Mouse (Mus musculus) pancreas, adult 10 weeks (tissue): ENCODE data around the gene Dbp. TPM values are rescaled to one million over a fixed set of nuclear protein-coding genes. Genes with fewer than 3 reads are reported as not detected.

ENCODE experiments used
- polyA plus RNA-seq: library from polyadenylated mRNA; stranded (reverse); fragments of 350-450 nt; fragmentation: Illumina TruSeq; extraction: RNeasy Lipid Tissue Mini Kit (QIAGEN cat#74804); gene quantifications from one replicate; pipeline ENCODE4 v1.2.3, GENCODE M21; 2015; ENCODE audit warnings: low read depth, low replicate concordance; ENCODE audit not compliant: insufficient read depth

The Dbp gene
- 5.6 TPM for polyA plus RNA-seq

DNA sequence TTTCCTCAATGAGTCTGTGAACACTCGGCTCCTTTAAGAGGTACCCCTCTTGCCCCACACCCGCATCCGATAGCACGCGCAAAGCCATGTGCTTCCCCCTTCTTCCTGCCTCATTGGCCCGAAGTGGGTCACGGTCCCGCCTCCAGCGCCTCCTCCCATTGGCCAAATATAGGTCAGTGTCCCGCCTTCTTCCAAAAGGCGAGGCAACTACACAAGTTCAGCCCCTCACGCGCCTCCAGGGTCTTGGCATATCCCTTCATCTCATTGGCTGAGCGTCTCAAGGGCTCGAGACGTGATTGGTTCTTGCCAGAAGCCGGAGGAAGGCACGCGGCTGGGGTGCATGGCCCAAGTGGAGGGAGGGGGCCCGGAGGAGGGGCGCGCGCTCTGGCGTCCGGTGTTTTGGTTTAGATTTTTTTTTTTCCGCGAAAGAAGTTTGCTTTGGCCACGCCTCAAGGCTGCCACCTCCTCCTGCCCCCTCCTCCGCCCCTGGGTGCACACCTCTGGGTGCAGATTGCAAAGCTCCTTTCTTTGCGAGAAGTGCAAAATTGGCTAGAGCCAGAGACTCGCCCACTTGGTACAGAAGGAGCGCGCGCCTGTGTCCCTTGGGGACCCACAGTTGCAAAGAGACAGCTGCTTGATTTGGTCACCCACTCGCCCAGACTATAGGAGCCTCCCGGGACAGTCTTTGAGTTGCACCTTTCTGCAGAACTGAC lies at the start of gene Dbp:
Gene Dbp, plus strand, starts transcription at position 359 of the 713 bp plus-strand sequence.

DNA sequence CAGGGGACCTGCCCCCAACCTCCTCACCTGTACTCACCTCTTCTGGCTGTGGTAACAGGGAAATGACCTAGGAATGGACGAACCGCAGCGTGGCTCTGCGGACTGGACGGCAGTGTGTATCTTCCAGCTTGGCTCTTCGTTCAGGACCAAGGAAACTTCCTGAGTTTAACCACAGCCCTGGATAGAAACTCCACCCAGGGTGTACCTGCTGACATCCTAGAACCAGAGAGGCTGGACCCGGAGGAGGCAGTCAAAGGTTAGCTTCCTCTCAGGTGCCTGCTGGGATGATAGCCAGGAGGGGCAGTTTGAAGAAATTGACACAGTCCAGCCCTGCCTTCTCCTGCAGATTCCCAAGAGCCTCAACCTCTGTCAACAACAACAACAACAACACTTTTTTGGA lies 38.7 kb upstream of the Dbp start, which contains the start of gene Fut2:
Gene Fut2, minus strand, starts transcription at position 234 of the 400 bp plus-strand sequence.

DNA sequence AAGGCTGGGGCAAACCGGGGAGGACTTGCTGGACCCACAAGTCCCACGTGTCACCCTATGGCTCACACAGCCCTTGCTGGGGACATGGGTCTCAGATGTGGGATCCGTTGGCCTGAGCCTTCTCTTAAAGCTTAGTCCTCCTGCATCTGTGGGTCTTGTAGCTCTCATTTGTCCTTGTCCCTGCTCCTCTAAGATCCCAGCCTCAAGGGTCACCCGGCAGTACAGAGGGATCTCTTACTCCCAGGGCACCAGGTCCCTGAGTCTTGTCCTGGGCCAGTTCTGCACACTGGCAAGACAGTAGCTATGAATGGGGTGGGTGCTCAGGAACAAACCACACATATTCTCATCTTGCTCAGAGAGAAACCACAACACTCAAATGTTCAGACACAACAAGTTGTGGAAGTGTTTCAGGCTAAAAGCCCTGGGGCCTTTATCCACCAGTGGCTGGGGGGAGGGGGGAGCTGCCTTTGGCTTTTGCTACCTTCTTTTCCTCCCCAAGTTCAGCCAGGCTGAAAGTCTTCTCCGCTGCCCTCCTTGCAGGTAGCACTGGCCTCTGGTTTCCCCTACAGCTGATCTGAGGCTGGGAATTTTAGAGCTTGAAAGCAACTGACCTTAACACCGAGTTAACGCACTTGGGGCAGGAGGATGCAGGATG lies 21.4 kb upstream of the Dbp start, which contains the start of gene Ntn5:
Gene Ntn5, plus strand, starts transcription at position 627 of the 655 bp plus-strand sequence.

DNA sequence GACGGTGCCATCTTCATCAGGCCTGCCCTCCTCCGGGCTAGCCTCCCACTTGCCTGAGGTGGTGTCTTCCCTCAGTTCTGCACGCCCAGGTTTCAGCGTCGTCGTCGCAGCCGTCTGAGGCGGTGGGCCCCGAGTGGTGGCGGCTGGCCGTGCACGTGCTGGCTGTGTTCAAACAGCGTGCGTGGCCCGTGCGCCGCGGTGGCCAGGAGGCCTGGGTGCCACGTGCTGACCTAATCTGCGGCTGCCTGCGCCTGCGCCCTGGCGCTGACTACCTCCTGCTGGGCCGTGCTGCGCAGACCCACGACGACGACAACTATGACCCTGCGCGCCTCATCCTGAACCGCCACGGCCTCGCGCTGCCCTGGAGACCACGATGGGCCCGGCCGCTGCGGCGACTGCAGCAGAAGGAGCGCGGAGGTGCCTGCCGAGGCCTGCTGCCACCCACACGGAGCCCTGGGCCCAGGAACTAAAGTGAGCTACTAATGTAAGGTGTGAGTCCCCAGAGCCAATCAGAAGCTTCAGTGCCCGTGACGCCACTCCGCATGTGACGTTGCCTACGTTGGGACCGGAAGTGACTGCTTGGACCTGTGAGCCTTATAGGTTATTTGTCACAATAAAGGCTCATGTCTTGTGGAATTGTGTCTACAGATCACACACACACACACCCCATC lies 10.8 kb upstream of the Dbp start, which contains the start of gene Sec1:
Gene Sec1, minus strand, starts transcription at position 482 of the 671 bp plus-strand sequence.

DNA sequence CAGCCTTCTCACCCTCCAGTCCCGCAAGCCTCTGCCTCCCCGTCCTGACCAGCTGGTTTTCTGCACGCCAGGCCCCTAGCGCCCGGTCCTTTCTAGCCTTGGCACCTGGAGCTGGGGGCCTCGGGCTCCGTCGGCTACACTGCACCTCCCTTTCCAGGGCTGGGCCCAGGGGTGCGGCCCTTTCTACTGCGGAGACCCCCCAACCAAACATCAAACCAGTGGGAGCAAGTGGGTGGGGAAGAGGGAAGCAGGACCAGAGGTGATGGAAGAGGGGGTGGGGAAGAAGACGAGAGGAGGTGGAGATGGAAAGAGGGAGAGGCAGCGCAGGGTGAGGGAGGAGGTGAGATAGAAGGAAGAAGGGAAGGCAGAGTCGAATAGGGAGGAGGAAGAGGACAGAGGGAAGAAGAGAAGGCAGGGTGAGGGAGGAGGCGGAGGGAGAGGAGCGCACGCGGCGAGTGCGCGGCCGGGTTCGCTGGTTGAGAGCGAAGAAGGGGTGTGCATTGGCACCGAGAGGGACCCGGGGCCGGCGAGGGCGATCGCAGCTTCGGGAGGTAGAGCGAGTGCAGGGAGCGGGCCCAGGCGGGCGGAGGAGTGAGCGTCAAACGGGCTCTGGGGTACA lies 5.3 kb upstream of the Dbp start, which contains the start of gene Car11:
Gene Car11, plus strand, starts transcription at position 321 of the 619 bp plus-strand sequence.

DNA sequence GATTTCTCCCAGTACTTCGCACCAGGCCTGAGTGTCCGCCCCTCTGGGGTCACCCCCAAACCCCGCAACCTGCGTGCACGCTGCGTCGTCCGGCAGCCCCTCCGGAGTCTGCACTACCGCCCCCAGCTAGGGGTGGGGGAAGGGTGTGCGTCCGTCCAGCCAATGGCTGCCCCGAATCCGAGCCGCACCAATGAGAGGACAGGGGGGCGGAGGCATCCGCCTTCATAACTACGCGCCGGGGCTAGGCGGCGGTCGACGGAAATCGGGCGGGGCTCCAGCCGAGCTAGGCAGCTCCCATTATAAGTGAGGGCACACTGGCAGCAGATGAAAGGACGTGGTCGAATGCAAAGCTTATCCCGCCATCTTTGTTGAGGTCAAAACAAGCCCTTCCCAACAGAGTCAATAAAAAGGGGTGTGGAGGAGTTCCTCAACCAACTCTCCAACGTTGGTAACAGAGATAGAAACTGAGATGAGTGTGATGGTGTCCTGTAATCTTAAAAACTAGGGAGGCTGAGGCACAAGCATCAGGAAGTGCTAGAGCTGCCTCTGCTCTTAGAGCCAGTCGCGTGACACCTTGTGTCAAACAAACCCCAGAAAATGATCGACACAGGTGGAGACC lies 10.3 kb downstream of the Dbp start, which contains the start of gene Rpl18:
Gene Rpl18, plus strand, starts transcription at position 368 of the 619 bp plus-strand sequence.

DNA sequence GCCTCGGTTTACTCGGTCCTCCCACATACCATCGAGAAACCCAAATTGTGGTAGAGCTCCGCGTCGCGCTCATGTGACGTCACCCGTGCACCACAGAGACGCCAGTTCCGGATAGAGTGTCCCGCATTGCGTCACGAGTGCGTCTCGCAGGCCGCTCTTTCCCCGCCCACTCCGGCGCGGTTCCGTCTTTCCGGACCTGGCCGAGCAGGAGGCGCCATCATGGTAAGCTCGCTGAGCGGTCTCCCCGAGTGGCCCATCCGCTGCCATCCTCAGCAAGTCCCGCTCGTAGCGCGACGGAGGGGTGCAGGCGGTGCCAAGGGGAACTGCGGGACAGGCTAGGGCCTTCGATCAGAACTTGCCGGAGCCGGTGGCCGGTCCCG lies 13.0 kb downstream of the Dbp start, which contains the start of gene Sphk2:
Gene Sphk2, minus strand, starts transcription at position 85 of the 380 bp plus-strand sequence.

DNA sequence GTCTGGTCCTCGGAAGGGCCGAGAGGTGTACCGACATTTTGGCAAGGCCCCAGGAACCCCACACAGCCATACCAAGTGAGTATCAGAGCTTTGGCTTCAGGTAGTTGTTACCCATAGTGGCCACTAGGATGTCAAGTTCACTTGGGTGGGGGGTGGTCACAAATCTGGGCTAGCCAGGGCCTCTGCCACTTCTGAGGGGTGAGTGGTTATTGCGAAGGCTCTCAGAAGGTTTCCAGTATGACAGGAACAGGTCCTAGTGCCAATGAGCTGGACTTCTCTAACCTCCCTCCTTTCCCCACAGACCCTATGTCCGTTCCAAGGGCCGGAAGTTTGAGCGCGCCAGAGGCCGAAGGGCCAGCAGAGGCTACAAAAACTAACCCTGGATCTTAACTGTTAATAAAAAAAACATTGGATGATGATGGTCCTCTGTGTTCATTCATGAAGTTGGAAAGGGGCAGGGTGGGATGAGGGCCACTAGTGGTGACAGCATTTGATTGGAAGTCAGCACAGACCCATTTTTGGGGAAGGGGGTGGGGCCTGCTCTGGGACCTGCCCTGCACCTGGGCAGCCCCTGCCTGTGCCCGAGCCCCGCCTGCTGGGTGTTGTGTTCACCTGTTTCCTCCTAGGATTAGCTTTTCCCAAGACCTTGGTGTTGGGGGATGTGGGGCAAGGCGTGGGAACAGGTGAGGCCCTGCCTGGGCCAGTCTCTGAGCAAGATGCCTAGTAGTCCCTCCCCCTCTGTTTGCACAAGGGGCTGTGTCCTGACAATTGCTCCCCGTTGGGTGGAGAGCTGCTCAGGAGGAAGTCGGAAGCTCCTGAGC lies 15.7 kb downstream of the Dbp start, which contains the start of gene Fam83e:
Gene Fam83e, plus strand, starts transcription at position 800 of the 821 bp plus-strand sequence.

DNA sequence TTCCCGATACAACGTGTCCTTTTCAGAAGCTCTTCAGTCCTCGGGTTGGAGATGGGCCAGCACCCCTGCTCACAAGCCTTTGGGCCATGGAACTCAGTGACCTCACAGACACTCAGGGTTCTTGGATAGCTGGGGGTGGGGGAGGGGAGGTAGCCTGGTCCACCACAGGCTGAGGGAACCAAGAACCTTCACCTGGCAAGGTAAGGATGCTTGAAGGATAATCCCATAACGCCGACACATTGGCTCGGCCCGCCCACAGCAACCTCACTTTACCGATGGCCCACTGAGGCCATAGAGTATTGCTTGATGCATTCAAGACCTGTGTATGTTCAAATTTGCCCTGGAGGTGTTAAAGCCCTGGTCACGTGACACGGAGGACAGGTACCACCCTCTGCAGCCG lies 20.8 kb downstream of the Dbp start, which contains the start of gene Spaca4:
Gene Spaca4, minus strand, starts transcription at position 101 of the 400 bp plus-strand sequence.

Other genes with a start within 250 kb of the Dbp start
- 893 TPM for gene Ftl1, start 245.2 kb upstream of the Dbp start, polyA plus RNA-seq
- 42.0 TPM for gene Bax, start 238.2 kb upstream of the Dbp start, polyA plus RNA-seq
- gene Tulp2, start 223.2 kb upstream of the Dbp start, polyA plus RNA-seq, result 1.5 TPM
- gene Gm45808, start 218.3 kb upstream of the Dbp start, polyA plus RNA-seq, result not detected
- gene Dhdh, start 216.3 kb upstream of the Dbp start, polyA plus RNA-seq, result 2.1 TPM
- 43.0 TPM for gene Nucb1, start 194.7 kb upstream of the Dbp start, polyA plus RNA-seq
- 14.2 TPM for gene Ppp1r15a, start 178.8 kb upstream of the Dbp start, polyA plus RNA-seq
- 3.5 TPM for gene Plekha4, start 178.8 kb upstream of the Dbp start, polyA plus RNA-seq
- not detected for gene Hsd17b14, start 150.2 kb upstream of the Dbp start, polyA plus RNA-seq
- 127 TPM for gene Bcat2, start 134.9 kb upstream of the Dbp start, polyA plus RNA-seq
- 41.8 TPM for gene Fgf21, start 89.6 kb upstream of the Dbp start, polyA plus RNA-seq
- gene Fut1, start 87.8 kb upstream of the Dbp start, polyA plus RNA-seq, result 4.9 TPM
- 2.0 TPM for gene Izumo1, start 83.3 kb upstream of the Dbp start, polyA plus RNA-seq
- gene Rasip1, start 77.6 kb upstream of the Dbp start, polyA plus RNA-seq, result 11.1 TPM
- 2.2 TPM for gene Mamstr, start 65.1 kb upstream of the Dbp start, polyA plus RNA-seq
- gene Fut2, start 38.7 kb upstream of the Dbp start, polyA plus RNA-seq, result not detected
- gene Ntn5, start 21.1 kb upstream of the Dbp start, polyA plus RNA-seq, result not detected
- gene Sec1, start 10.7 kb upstream of the Dbp start, polyA plus RNA-seq, result not detected
- gene Car11, start 5.2 kb upstream of the Dbp start, polyA plus RNA-seq, result 2.1 TPM
- 401 TPM for gene Rpl18, start 10.4 kb downstream of the Dbp start, polyA plus RNA-seq
- 9.0 TPM for gene Sphk2, start 12.9 kb downstream of the Dbp start, polyA plus RNA-seq
- not detected for gene Fam83e, start 16.1 kb downstream of the Dbp start, polyA plus RNA-seq
- not detected for gene Spaca4, start 20.7 kb downstream of the Dbp start, polyA plus RNA-seq
- gene Lmtk3, start 78.7 kb downstream of the Dbp start, polyA plus RNA-seq, result 4.6 TPM
- not detected for gene Sult2b1, start 79.6 kb downstream of the Dbp start, polyA plus RNA-seq
- 31.3 TPM for gene Cyth2, start 109.5 kb downstream of the Dbp start, polyA plus RNA-seq
- gene Kcnj14, start 119.7 kb downstream of the Dbp start, polyA plus RNA-seq, result not detected
- 4.1 TPM for gene Grwd1, start 125.9 kb downstream of the Dbp start, polyA plus RNA-seq
- 53.6 TPM for gene Kdelr1, start 167.7 kb downstream of the Dbp start, polyA plus RNA-seq
- gene Grin2d, start 173.3 kb downstream of the Dbp start, polyA plus RNA-seq, result 0.42 TPM
- gene Syngr4, start 191.6 kb downstream of the Dbp start, polyA plus RNA-seq, result not detected
- 6.6 TPM for gene Tmem143, start 191.9 kb downstream of the Dbp start, polyA plus RNA-seq
- gene Emp3, start 216.3 kb downstream of the Dbp start, polyA plus RNA-seq, result 42.8 TPM
- 0.72 TPM for gene Ccdc114, start 219.0 kb downstream of the Dbp start, polyA plus RNA-seq